Mouse (Mus musculus) heart, adult 8-10 months (tissue): ENCODE data around the gene Pde6g. TPM values are rescaled to one million over a fixed set of nuclear protein-coding genes. Genes with fewer than 3 reads are reported as not detected.
A peak's percentile ranks its signal among the peaks of the same experiment; 100 is the strongest.

Experiments
- DNase-seq: peaks from one replicate; pipeline ENCODE4 v3.0.0; 2022; ENCODE audit warnings: low spot score
- total RNA-seq, 4 experiments: library from RNA; stranded (reverse); gene quantifications; 2 replicates each; pipeline ENCODE4 v1.2.4; 2022

Gene Pde6g
- total RNA-seq, 4 experiments from 2014 or later, result 0.34 to 0.89 (median 0.66) TPM

- DNase-seq, result peak; percentile 93
Measured at GRCm38 (mm10) chr11:120467051-120467735, 13.9 kb upstream of the Pde6g start, which contains the start of gene Arl16. Gene Arl16 (minus strand): TSS chr11:120467607.

GRCm38 (mm10) chr11:120465521-120465920 is 12.2 kb upstream of the Pde6g start:
- DNase-seq, result no peak

GRCm38 (mm10) chr11:120464365-120464764 is 11.1 kb upstream of the Pde6g start:
- no peak for DNase-seq

GRCm38 (mm10) chr11:120463536-120463935 is 10.2 kb upstream of the Pde6g start:
- DNase-seq, result no peak

- DNase-seq, result no peak
Measured at GRCm38 (mm10) chr11:120458847-120459597, 5.7 kb upstream of the Pde6g start.

- peak; percentile 81 for DNase-seq
Measured at GRCm38 (mm10) chr11:120457772-120458751, 4.8 kb upstream of the Pde6g start, which contains the start of the genes Oxld1 and Ccdc137. Gene Oxld1 (minus strand): TSS chr11:120458068. Gene Ccdc137 (plus strand): TSS chr11:120458115.

- DNase-seq, result no peak
Measured at GRCm38 (mm10) chr11:120457370-120457769, 4.1 kb upstream of the Pde6g start.

GRCm38 (mm10) chr11:120455413-120455812 is 2.1 kb upstream of the Pde6g start:
- no peak for DNase-seq

- DNase-seq, result no peak
Measured at GRCm38 (mm10) chr11:120454965-120455364, 1.7 kb upstream of the Pde6g start.

GRCm38 (mm10) chr11:120452246-120452645 is 1.1 kb downstream of the Pde6g start:
- DNase-seq, result no peak

GRCm38 (mm10) chr11:120447179-120447578 is 6.1 kb downstream of the Pde6g start:
- DNase-seq, result no peak

GRCm38 (mm10) chr11:120445475-120445874 is 7.8 kb downstream of the Pde6g start:
- no peak for DNase-seq

GRCm38 (mm10) chr11:120444106-120444505 is 9.2 kb downstream of the Pde6g start:
- DNase-seq, result no peak

GRCm38 (mm10) chr11:120442765-120443280 is 10.5 kb downstream of the Pde6g start:
- DNase-seq, result no peak

GRCm38 (mm10) chr11:120442344-120442743 is 11.0 kb downstream of the Pde6g start, which contains the start of gene Tspan10:
Gene Tspan10 (plus strand): TSS chr11:120442644.
- DNase-seq, result no peak

- DNase-seq, result no peak
Measured at GRCm38 (mm10) chr11:120437857-120438385, 15.4 kb downstream of the Pde6g start.

GRCm38 (mm10) chr11:120437152-120437856 is 16.0 kb downstream of the Pde6g start, which contains the start of gene Nploc4:
Gene Nploc4 (minus strand): TSS chr11:120437708.
- peak; percentile 85 for DNase-seq

- DNase-seq, result no peak
Measured at GRCm38 (mm10) chr11:120426727-120427126, 26.6 kb downstream of the Pde6g start.

GRCm38 (mm10) chr11:120423569-120424295 is 29.6 kb downstream of the Pde6g start:
- DNase-seq, result peak; percentile 42
